Mouse (Mus musculus): Measurements from ENCODE around the gene Prkcz.

Gene Prkcz

DNA sequence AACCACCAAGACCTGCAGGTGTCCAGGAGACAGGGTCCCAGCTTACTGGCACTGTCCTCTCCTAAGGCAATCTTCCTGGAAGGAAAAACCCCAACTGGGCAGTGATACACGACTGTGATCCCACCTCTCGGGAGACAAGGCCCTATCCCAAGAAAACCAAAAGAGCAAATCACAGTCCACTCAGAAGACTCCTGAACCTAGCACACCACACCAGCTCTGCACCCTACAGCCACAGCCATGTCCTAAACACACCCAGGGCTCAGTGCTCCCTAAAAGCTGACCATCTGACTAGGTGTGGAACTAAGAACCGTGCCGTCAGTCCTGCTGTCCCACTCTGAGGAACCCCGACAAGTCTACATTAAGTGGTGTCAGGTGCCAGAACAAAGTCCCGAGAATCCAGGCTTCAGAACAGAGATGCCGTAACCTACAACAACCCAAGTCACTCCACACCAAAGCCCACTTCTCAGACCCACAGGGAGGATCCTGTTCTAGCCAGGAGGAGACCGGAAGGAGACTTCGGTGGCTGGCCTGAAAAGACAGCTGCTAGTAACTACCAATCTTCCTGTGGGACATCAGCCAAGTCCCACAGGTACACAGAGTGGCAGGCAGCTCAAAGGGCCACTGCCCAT is 142.9 kb downstream of the Prkcz start:
- DNase-seq: no peak

DNA sequence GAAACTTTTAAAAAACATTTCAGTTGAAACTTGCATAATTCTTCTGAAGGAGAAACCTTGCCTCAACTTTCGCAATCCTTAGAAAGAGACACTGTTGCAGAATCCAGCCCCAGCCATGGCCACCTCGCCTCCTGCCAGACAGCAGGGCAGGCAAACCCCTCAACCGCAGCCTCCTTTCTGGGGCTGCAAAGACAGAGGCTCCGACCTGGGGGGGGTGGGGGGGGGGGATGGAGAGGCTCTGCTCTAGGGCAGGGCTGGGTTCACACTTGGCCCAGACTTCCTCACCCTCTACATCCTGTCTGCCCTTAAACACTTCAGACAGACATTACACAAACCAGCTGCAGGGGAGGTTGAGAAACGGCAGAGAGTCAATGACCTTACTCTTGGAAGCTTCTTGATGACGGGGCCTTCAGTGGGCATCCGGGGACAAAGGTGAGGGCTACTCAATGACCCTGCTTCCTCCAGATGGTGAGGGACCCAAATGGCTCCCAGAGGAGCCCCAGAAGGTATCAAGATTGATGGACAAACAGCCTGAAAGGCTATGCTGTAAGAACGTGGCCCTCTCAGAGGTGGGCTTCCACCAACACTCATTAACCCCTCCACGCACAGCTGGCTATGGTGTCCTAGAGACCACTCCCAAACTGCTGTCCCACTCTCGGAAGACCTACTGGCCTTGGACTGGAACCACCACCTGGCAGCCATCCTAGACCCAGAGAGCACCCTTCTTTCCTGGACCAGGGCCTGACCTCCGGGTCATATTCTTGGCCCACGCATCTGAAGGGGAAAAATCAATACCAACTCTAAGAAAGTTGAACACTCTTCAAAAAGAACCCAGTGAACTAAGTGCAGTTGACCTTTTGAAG is 143.7 kb downstream of the Prkcz start:
- DNase-seq: peak; percentile 64 to 77

DNA sequence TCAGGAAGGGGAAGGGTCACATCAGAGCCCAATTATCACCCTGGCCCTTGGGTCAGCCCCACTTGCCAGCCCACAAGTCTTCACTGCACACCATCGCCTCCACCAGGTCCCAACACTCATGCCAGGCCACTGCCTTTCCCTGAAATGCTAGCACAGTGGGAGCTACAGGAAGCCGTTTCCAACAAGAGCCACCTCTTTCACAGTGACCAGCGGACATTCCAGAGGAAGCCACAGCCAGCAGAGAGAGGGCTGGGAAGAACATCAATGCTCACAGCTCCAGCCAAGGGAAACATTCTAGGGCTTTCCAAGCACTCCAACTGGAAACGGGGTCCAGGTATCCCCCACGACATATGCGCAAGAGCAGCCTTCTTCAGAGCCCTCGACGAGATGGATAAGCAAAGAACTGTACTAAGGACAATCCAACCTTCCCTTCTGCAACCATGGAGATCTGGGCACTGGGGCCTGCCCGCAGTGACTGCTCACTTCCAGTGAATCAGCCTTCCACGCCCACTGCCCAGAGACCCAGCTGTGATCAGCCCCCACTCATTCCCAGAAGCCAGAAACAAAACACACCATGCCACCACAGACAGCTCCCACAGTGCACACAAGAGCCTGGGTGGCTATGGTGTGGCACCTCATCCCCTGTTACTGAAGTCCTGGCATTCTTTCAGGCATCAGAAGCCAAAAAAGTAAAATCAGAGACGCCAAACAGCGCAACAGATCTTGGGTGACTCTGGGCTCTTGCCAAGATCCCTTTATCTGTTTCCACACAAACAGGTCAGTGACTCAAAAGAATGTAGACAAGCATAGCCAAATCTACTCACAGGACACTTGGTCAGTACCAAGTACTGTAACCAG is 145.2 kb downstream of the Prkcz start:
- peak; percentile 47 to 70 for DNase-seq

DNA sequence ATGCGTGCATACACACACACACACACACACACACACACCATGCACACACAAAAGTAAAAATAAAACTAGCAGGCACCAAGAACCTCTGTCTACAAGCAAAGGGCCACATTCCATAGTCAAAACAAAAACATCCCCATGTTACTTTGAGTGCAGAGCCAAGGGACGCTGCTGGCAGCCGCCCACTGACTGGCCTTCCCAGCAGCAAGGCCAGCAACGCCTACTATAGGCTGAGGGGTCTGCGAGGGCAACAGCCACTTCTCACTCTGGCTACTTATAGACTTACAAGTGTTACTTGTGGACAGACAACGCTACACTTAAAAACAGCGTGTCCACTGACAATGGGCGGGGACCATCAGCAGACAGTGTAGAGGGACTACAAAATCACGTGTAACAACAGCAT is 146.0 kb downstream of the Prkcz start:
- no peak for DNase-seq

DNA sequence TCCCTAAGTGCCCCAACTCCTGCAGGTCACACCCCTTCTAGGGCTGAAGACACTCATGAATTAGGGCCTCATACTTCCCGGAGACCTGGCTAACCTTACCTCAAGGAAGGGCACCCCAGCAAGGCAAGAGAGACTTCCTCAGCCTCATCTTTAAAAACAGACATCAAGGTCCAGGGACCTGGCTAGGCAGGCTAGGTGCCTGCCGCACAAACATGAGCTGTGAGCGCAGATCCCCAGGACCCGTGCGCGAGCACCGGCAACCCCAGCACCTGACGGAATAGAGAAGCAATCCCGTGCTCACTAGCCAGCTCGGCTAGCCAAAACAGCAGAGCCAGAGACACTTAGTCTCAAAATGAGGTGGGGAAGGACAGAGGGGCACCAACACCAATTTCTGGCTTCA is 146.4 kb downstream of the Prkcz start:
- DNase-seq: no peak

DNA sequence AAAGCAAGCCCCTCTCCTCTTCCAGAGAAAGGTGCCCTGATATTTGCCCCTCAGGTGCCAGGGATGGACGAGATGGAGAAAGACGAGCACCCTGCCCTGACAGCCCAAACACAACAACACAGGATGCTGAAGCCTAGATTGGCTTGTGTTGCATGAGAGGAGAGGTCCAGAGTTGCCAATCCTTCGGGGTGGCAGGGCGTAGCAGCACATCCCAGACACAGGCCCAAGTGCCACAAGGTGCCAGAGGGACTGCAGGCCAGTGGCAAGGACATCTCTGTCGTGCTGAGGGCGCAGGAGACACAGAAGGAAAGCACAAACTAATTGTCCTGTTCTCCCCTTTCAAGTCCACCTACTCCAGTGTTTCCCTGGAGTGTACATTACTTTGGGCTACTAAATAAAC is 147.0 kb downstream of the Prkcz start:
- no peak for DNase-seq

DNA sequence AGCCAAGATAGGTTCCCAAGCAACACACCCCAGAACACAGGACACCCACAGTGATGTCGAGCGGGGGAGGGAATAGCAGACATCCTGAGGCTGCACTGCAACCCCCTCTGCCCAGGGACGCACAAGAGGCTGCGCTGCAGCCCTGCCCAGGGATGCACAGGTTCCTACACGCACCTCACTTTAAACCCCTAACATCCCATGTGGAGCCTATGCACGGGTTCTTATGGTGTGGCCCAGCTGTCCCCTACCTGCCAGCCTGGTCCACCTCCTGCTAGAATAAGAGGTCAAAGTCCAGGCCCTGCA is 147.5 kb downstream of the Prkcz start:
- DNase-seq: no peak

DNA sequence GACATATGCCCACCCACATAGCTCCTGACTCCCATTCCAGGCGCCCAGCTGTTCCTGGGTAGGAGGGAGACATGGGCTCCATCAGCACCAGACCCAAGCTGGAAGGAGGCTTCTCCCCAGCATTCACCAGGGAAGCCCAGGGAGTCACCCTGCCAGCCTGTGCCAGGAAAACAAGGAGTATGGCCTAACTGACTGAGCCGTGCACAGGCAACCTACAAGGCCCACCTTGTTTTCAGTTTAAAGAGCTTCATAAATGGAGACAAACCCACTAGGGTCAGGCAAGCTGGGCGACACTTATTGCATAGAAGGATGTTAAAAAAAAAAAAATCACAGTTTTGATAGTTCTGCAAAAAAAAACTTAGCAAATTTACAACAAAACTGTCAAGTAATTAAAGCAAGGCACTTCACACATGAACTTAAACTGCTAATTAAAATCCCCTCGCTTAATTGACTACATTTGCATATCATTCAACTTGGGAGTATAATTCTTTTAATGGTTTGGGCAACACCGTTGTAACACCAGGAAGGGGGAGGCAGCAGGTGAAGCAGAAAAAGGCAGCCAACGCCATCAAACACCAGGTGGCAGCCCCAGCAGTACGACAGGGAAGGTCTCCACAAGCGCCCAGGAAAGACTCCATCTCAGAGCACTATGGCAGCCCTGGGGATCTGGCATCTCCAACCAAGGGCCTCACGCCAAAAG is 148.0 kb downstream of the Prkcz start:
- DNase-seq: no peak

Measured in kidney, postnatal 25 days (tissue).